Mouse (Mus musculus) hindbrain, embryonic 13.5 days (tissue): ENCODE measurements around the gene Ceacam19. TPM values are rescaled to one million over a fixed set of nuclear protein-coding genes. Genes with fewer than 3 reads are reported as not detected.

ENCODE experiments used
- ATAC-seq: fragments of 200-750 bp; cut with Nextera tagmentation; 2 replicates; pipeline ENCODE4 v1.8.0; 2017; ENCODE audit warnings: moderate TSS enrichment; ENCODE audit not compliant: low FRiP score
- H3K27ac ChIP-seq: fragments of 300-500 bp; sonication (generic); 2 replicates; pipeline ENCODE4 v1.5.1; 2015; ENCODE audit warnings: inconsistent platforms, mild to moderate bottlenecking, moderate library complexity
- H3K27me3 ChIP-seq: fragments of 300-500 bp; sonication (generic); 2 replicates; pipeline ENCODE4 v1.6.1; 2015; ENCODE audit warnings: mild to moderate bottlenecking, inconsistent platforms
- H3K36me3 ChIP-seq: fragments of 300-500 bp; sonication (generic); 2 replicates; pipeline ENCODE4 v1.6.1; 2015; ENCODE audit warnings: mild to moderate bottlenecking, inconsistent platforms
- H3K4me1 ChIP-seq: fragments of 300-500 bp; sonication (generic); replicated peaks from 2 replicates; pipeline ENCODE4 v1.6.1; 2015; ENCODE audit warnings: inconsistent platforms
- H3K4me2 ChIP-seq: fragments of 300-500 bp; sonication (generic); 2 replicates; pipeline ENCODE4 v1.6.1; 2015; ENCODE audit warnings: inconsistent platforms, mild to moderate bottlenecking, moderate library complexity
- H3K4me3 ChIP-seq: fragments of 300-500 bp; sonication (generic); 2 replicates; pipeline ENCODE4 v1.5.1; 2015; ENCODE audit warnings: mild to moderate bottlenecking, inconsistent platforms
- H3K9ac ChIP-seq: fragments of 300-500 bp; sonication (generic); 2 replicates; pipeline ENCODE4 v1.6.1; 2015; ENCODE audit warnings: mild to moderate bottlenecking, inconsistent platforms
- H3K9me3 ChIP-seq: fragments of 300-500 bp; sonication (generic); 2 replicates; pipeline ENCODE4 v1.6.1; 2016; ENCODE audit warnings: inconsistent platforms
- WGBS: fragments of 180-500 bp; shearing (Covaris S2); methylation state at CpG from one replicate; pipeline ENCODE4 v1.1.7; 2015; 5-methylcytosine and 5-hydroxymethylcytosine counted together
- polyA plus RNA-seq: library from polyadenylated mRNA; unstranded; fragments of >200 nt; fragmentation: Nextera tagmentation; extraction: Ambion mirVana; gene quantifications from 2 replicates; pipeline ENCODE4 v1.2.1, GENCODE M21; 2015

Gene Ceacam19
- polyA plus RNA-seq, 1 experiment from 2014 or later, result not detected

DNA sequence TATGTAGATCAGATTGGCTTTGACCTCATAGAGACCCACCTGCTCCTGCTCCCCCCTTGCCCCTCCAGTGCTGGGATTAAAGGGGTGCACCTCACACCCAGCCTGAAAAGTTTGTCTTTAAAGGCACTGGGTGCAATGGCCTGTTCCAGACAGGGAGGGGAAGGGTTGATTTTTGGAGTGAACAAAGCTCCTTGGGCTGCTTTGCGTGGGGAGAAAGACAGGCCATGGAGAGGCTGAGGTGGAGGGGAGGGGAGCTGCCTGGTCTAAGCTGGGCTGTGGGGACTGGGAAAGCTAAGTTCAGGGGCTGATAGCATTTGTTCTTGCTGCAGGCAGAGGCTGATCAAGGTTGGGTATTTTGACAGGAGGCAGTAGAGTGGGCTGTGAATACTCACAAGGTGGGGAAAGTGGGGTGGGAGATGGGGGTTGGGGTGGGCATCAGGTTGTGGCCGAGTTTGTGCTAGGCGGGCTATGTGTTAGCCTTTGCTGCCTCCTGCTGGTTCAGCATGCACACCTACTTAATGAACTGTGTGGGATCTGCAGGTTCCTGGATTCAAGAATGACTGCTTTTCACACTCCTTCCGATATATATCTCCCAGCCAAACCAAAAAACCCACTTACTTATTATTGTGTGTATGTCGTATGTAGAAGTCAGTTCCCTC is 15.7 kb downstream of the Ceacam19 start:
- H3K9me3 ChIP-seq, result no peaks in the 10 kb centered on the region
- no peaks in the 10 kb centered on the region for H3K27me3 ChIP-seq
- H3K36me3 ChIP-seq, result no peaks in the 10 kb centered on the region
- WGBS, result 51% methylated on average over 5 of the region's 5 CpGs
- no peak overlapping the region for H3K4me3 ChIP-seq
- no peak overlapping the region for H3K9ac ChIP-seq
- ATAC-seq, result no peak
- no peak overlapping the region for H3K27ac ChIP-seq
- no peak overlapping the region for H3K4me2 ChIP-seq
- H3K4me1 ChIP-seq, result no peaks in the 10 kb centered on the region

DNA sequence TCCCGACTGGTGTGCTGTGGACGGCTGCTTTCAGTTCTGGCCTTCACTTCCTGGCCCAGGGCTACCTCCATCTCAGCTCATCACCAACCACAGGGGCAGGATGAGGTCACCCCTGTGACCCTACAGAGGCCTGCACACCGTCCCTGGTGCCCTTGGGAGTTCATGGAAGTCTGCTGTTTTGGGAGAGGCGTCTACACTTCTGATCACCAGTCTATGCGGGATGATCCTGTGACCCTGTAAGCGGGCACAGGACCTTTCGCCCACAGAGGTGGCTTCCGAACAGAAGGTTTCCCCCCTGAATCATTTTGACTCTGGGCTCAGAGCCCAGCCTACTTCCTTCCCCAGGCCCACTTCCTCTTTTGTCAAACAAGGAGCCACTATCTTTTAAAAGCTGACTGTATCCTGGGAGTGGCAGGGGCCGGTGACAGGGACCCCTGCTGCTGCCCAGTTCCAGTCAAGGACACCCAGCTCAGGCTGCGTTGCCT is 16.6 kb downstream of the Ceacam19 start:
- Histone ChIP-seq H3K4me3 (no peak overlapping the region), H3K27me3 (no peaks in the 10 kb centered on the region), H3K4me2 (no peak overlapping the region), H3K4me1 (no peaks in the 10 kb centered on the region), H3K36me3 (no peaks in the 10 kb centered on the region), H3K9ac (no peak overlapping the region), H3K9me3 (no peaks in the 10 kb centered on the region), H3K27ac (no peak overlapping the region)
- ATAC-seq, result no peak
- 72% methylated on average over 10 of the region's 10 CpGs for WGBS

DNA sequence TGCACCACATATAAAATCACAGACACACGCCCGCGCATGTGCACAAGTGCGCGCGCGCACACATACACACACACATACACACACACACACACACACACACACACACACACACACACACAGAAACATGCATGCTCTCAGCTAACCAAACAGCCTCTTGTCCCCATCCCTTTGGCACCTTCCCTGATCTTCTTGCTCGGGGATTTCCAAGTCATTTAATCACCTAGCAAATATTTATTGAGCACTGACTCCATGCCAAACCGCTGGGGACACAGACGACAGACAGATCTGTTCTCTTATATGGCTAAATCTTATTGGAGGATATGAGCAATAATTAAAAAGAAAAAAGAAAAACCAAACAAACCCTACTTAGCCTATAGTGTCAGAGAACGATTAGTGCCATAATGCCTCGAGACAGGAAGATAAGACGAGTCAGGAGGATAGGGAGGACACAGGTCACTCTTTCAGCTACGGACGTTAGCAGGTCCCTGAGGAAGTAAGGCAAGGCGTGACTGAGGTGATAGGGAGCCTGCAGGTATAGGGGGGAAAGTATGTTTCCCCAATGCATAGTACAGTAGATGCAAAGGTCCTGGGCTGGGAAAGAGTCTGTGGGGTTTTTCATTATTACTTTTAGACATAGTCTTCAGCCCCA is 19.9 kb downstream of the Ceacam19 start:
- H3K27ac ChIP-seq, result no peak overlapping the region
- no peaks in the 10 kb centered on the region for H3K4me1 ChIP-seq
- H3K4me3 ChIP-seq, result no peak overlapping the region
- H3K9me3 ChIP-seq, result no peaks in the 10 kb centered on the region
- no peaks in the 10 kb centered on the region for H3K36me3 ChIP-seq
- no peak overlapping the region for H3K4me2 ChIP-seq
- no peak for ATAC-seq
- H3K27me3 ChIP-seq, result no peaks in the 10 kb centered on the region
- H3K9ac ChIP-seq, result no peak overlapping the region
- 91% methylated on average over 16 of the region's 16 CpGs for WGBS

DNA sequence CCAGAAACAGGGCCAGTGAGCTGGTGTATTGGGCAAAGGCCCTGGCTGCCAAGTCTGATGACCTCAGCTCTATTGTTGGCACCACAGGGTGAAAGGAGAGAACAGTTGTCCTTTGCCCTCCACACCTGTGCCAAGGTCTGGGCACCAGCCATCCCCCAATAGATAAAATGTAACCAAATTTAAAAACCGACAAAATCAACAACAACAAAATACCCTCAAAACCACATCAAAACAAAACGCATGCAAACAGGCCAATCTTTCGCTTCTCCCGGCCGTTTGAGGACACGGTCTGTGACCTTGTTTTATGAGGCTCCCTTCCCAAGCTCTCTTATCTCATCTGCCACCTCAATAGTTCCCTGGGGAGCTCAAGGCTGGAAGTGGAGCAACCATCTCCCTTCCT is 21.3 kb downstream of the Ceacam19 start:
- Histone ChIP-seq H3K4me2 (no peak overlapping the region), H3K9me3 (no peaks in the 10 kb centered on the region), H3K9ac (no peak overlapping the region), H3K27ac (no peak overlapping the region), H3K36me3 (no peaks in the 10 kb centered on the region), H3K4me1 (no peaks in the 10 kb centered on the region), H3K4me3 (no peak overlapping the region), H3K27me3 (no peaks in the 10 kb centered on the region)
- 91% methylated on average over 6 of the region's 6 CpGs for WGBS
- no peak for ATAC-seq

DNA sequence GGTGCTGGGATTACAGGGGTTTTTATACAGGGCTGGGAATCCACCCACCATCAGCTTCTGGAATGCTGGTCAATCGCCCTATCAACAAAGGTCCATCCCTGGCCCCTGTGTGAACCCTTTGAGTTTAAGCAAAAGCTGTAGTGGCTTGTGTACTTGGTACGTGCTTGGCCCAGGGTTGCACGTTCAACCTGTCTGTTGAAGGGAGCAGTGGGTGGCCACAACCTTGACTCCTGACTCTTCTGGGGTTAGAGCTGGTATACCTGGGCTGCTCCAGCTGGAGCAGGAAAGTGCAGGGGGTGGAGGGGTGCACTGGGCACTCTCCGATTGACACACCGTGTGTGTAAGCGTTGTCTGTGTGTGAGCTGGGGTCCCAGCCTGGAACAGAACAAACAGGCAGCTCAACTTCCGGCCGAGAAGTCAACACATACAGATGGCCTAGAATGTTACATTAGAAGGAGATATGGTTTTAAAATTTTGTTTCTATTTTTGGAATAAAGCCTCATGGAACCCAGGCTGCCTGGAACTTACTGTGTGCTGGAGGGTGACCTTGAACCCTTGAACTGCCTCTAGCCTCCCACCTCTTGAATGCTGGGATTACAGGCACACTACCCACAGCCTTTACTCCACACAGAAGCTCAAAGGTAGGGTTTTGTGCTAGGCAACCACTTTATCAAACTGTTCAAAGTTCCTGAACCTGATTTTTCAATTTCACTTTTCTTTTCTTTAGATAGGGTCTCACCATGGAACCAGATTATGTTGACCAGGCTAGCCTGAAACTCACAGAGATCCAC is 22.3 kb downstream of the Ceacam19 start:
- Histone ChIP-seq H3K4me1 (no peaks in the 10 kb centered on the region), H3K4me2 (no peak overlapping the region), H3K27me3 (no peaks in the 10 kb centered on the region), H3K9ac (no peak overlapping the region), H3K4me3 (no peak overlapping the region), H3K9me3 (no peaks in the 10 kb centered on the region), H3K27ac (no peak overlapping the region), H3K36me3 (no peaks in the 10 kb centered on the region)
- no peak for ATAC-seq
- WGBS, result 84% methylated on average over 8 of the region's 8 CpGs

DNA sequence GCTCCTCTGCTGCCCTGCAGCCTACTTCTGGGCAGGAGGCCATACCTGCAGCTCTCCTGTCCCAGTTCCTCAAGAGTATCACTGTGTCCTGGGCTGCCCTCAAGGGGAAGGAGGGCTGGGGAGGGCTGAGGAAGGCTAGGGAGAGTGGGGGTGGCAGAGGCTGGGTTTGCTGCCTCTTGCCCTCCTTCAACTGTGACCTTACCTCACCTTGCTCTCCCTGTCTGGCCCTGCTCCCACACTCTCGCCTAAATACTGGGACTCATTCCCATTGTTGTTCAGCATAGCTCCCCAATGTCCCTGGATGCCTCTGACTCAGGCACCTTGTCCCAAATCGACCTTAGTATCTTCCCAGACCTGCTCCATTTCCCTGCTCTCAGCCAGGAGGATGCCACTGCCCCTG is 23.5 kb downstream of the Ceacam19 start:
- no peak overlapping the region for H3K27ac ChIP-seq
- H3K27me3 ChIP-seq, result no peaks in the 10 kb centered on the region
- no peaks in the 10 kb centered on the region for H3K4me1 ChIP-seq
- H3K4me3 ChIP-seq, result no peak overlapping the region
- no peaks in the 10 kb centered on the region for H3K36me3 ChIP-seq
- no peak overlapping the region for H3K9ac ChIP-seq
- no peaks in the 10 kb centered on the region for H3K9me3 ChIP-seq
- no peak overlapping the region for H3K4me2 ChIP-seq
- ATAC-seq, result no peak
- WGBS, result 45% methylated on average over 2 of the region's 2 CpGs

DNA sequence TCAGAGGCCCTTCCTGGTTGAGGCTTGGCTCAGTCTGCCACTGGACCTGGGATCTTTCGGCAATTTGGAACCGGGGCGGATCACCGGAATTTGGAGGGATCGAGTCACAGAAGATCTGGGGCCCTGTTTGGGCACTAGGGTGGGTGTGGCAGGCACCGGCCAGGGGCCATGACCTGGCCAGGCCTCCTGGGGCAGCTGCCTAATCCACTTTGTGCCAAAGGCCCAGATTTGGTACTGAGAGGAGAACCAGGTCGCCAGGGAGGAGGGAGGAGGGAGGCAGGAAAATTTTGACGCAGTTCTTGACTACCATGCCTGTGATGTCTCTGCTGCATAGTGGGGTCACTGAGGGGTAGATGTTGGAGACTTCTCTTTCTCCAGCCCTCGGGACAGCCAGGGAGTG is 26.6 kb downstream of the Ceacam19 start, which contains the start of gene Ceacam16:
Ceacam16 (minus strand) TSS at position 101 of the 400 bp plus-strand sequence.
- H3K27me3 ChIP-seq, result peaks cover 9% of the 10 kb centered on the region; the same call in 1 of the 2 replicates
- no peaks in the 10 kb centered on the region for H3K9me3 ChIP-seq
- no peak within 1 kb of the TSS for H3K9ac ChIP-seq
- no peak within 1 kb of the TSS for H3K27ac ChIP-seq
- WGBS, result 86% methylated on average over 9 of the region's 9 CpGs
- H3K4me1 ChIP-seq, result no peaks in the 10 kb centered on the region
- no peak within 1 kb of the TSS for H3K4me3 ChIP-seq
- H3K4me2 ChIP-seq, result no peak within 1 kb of the TSS
- no peaks in the 10 kb centered on the region for H3K36me3 ChIP-seq
- no peak for ATAC-seq

DNA sequence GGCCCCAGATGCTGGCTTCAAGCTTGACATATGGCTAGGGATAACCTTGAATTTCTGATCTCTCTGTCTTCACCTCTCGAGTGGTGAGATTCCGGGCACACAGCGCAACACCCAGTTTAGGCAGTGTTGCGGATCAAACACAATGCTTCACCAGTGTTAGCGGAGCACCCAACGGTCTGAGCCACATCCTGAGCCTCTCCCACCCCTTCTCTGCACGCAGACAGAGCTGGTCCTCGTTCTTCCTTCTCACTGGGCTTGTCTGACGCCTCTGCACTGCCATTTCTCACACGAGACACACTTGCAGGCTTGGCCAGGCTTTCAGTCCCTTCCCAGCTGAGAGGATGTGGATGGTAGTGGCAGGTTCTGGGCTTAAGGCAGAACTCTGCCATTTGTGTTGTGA is 28.0 kb downstream of the Ceacam19 start:
- H3K27ac ChIP-seq, result no peak overlapping the region
- H3K9me3 ChIP-seq, result no peaks in the 10 kb centered on the region
- WGBS, result 82% methylated on average over 10 of the region's 10 CpGs
- no peak overlapping the region for H3K4me2 ChIP-seq
- H3K4me3 ChIP-seq, result no peak overlapping the region
- H3K4me1 ChIP-seq, result no peaks in the 10 kb centered on the region
- peaks cover 12% of the 10 kb centered on the region; the same call in 1 of the 2 replicates for H3K27me3 ChIP-seq
- no peak overlapping the region for H3K9ac ChIP-seq
- no peaks in the 10 kb centered on the region for H3K36me3 ChIP-seq
- ATAC-seq, result no peak

DNA sequence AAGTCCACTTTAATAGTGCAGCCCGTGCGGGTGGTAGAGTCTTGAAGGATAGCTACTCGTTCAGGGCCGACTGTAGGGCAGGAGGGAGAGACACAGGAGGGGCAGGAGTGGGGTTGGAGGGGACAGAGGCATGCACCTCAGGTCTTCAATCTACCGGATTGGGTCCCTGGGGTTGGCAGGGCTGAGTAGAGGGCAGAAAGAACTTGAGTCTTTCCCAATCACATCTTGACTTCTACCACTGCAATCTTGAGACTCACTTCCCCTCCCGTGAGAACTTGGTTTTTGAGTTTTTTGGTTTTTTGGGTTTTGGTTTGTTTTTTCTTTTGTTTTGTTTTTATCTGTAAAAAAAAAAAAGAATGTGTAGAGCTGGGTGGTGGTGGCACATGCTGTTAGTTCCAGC is 31.5 kb downstream of the Ceacam19 start:
- H3K4me1 ChIP-seq, result no peaks in the 10 kb centered on the region
- H3K9ac ChIP-seq, result no peak overlapping the region
- WGBS, result 83% methylated on average over 6 of the region's 6 CpGs
- no peak overlapping the region for H3K4me2 ChIP-seq
- H3K27ac ChIP-seq, result no peak overlapping the region
- peaks cover 31% of the 10 kb centered on the region for H3K27me3 ChIP-seq
- no peaks in the 10 kb centered on the region for H3K9me3 ChIP-seq
- ATAC-seq, result no peak
- no peaks in the 10 kb centered on the region for H3K36me3 ChIP-seq
- H3K4me3 ChIP-seq, result no peak overlapping the region

DNA sequence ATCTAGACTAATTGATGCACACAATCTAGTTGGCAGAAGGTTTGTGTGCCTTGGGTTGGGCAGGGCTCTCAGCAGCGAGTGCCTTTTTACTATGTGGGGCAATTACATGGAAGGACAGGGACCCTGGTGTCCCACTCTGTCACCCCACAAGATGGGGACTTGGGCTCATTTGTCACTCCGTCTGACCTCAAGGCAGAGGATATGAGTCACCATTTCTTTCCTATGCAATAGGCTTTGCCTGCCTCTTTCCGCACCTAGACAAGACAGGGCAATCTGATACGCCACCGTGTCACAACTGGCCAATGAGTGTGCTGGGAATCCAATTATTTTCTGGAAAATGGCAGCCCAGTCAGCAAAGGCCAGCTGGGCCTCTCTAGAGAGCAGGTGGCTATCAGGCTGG is 32.1 kb downstream of the Ceacam19 start:
- H3K9me3 ChIP-seq, result no peaks in the 10 kb centered on the region
- no peak overlapping the region for H3K27ac ChIP-seq
- peaks cover 35% of the 10 kb centered on the region for H3K27me3 ChIP-seq
- H3K4me3 ChIP-seq, result no peak overlapping the region
- WGBS, result 84% methylated on average over 5 of the region's 5 CpGs
- no peaks in the 10 kb centered on the region for H3K36me3 ChIP-seq
- H3K4me1 ChIP-seq, result no peaks in the 10 kb centered on the region
- H3K9ac ChIP-seq, result no peak overlapping the region
- ATAC-seq, result no peak
- H3K4me2 ChIP-seq, result no peak overlapping the region

DNA sequence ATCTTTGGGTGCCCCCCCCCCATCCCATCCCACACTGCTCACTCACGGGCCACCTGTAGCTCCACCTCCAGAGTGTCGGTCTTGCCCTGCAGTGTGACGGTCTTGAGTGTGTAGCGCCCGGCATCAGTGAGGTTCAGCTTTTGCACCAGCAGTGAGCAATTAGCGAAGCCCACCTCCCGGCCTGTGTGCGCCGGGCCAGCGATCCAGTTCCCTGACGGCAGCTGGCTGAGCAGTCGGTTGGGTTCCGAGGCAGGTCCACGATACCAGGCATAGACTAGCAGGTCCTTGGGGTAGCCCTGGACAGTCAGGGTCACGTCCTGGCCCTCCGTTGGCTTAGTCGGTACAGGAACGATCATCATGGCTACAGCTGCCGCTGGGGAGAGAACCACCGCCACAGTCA is 34.2 kb downstream of the Ceacam19 start:
- Histone ChIP-seq H3K27ac (no peak overlapping the region), H3K36me3 (no peaks in the 10 kb centered on the region), H3K4me3 (no peak overlapping the region), H3K4me1 (no peaks in the 10 kb centered on the region), H3K4me2 (no peak overlapping the region), H3K27me3 (peaks cover 47% of the 10 kb centered on the region), H3K9me3 (no peaks in the 10 kb centered on the region), H3K9ac (no peak overlapping the region)
- no peak for ATAC-seq
- WGBS, result 90% methylated on average over 20 of the region's 20 CpGs

DNA sequence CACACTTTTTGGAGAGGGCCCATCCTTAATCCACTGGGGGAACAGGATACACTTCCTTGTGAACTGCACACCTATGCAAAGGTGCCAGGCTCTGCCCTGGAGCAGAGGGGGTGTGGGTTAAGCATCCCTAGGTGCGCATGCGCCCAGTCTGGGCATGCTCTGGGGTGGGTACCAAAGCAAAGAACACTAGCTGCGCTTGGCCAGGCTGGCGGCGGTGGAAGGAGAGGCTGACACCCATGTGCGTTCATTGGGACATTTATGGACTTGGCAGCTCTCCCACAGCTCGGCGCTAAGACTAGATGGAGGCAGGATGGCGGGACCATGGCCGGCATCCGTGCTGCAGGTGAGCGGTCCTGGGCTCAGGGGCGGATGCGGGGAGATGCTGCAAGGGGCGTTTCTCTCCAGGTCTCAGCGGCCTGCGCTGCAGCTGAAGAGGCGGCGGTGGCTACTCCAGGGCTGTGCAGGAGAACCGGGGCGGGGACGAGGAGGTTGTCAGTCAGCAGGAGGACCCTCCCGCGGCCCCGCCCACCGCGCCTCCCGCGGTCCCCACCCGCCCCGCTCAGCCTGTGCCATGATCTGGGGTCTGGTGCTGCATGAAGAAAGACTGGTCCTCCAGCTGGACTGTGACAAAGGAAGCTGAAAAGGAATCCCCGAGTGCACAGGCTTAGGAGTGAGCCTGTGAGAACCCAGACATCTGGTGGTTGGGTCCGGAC is 35.8 kb downstream of the Ceacam19 start, which contains the start of gene Gm19345:
Gm19345 (plus strand) TSS at position 146 of the 713 bp plus-strand sequence.
- peak within 1 kb of the TSS; percentile 55 for H3K4me2 ChIP-seq
- no peaks in the 10 kb centered on the region for H3K36me3 ChIP-seq
- peak; percentile 88 for ATAC-seq
- H3K27ac ChIP-seq, result peak within 1 kb of the TSS; percentile 71; the same call in 1 of the 2 replicates
- peak within 1 kb of the TSS; percentile 38 for H3K4me3 ChIP-seq
- peaks cover 52% of the 10 kb centered on the region for H3K27me3 ChIP-seq
- H3K9ac ChIP-seq, result peak within 1 kb of the TSS; percentile 70
- WGBS, result 3% methylated on average over 33 of the region's 33 CpGs
- H3K9me3 ChIP-seq, result no peaks in the 10 kb centered on the region
- H3K4me1 ChIP-seq, result 0 out of 2 replicates have a peak, but pooled peaks cover 5% of the 10 kb centered on the region
